Mouse (Mus musculus): ENCODE measurements around the gene Elmo1. TPM values are rescaled to one million over a fixed set of nuclear protein-coding genes. Genes with fewer than 3 reads are reported as not detected.

Gene Elmo1
- polyA plus RNA-seq, 1 experiment: 0.68 TPM

DNA sequence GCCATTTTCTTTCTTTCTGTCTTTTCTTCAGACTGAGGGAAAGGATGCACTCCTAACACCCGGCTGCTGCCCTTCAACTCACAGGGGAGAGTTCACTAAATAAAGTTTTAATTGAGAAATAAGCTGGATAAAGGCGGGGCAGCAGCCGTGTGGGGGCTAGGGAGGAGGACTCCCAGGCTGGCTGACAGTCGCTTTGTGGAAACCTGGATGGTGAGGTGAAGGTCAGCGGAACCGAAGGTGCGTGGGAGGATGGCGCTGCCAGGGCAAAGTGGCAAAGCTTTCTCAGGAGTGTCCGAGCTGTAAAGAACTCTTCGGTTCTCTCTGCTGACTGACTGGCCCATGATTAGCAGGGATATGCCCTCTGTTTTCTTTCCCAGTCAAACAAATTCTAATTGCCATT lies 40.2 kb upstream of the Elmo1 start:
- no peak for TF ChIP-seq GATA1 (IDR thresholded peaks at IDR 0.05; ENCODE audit: borderline replicate concordance, low read length)
- no peak for TF ChIP-seq FLI1 (IDR thresholded peaks at IDR 0.05; ENCODE audit: low read length)
- Histone ChIP-seq H3K27me3 (replicated peaks) (peaks cover 9% of the 10 kb centered on the region), H3K36me3 (replicated peaks; ENCODE audit: low read length) (no peaks in the 10 kb centered on the region), H3K4me1 (peaks cover 4% of the 10 kb centered on the region; the same call in 1 of the 2 replicates), H3K9me3 (no peaks in the 10 kb centered on the region), H3K4me3 (replicated peaks) (no peak overlapping the region)

DNA sequence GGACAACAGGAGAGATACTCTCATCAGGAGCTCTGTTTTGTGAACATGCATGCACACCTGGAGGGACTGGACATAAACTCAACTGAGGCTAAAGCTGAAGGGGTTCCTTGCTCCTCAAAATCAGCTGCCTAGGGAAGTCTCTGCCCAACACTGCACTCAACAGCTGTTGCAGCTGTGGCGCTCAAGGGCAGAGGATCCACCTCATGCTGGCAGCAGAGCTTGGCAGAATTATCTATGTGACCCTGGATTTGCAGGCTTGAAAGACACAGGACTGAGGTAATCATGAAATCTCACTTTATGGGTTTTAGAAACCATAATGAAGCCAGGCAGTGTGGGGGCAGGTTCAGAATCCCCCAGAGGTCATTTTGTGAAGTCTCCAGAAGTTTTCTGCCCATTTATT lies 32.5 kb upstream of the Elmo1 start:
- Histone ChIP-seq H3K9me3 (no peaks in the 10 kb centered on the region), H3K4me1 (no peaks in the 10 kb centered on the region), H3K4me3 (replicated peaks) (no peak overlapping the region), H3K36me3 (replicated peaks; ENCODE audit: low read length) (no peaks in the 10 kb centered on the region), H3K27me3 (replicated peaks) (peaks cover 12% of the 10 kb centered on the region)
- TF ChIP-seq FLI1 (IDR thresholded peaks at IDR 0.05; ENCODE audit: low read length) (no peak), GATA1 (IDR thresholded peaks at IDR 0.05; ENCODE audit: borderline replicate concordance, low read length) (no peak)

DNA sequence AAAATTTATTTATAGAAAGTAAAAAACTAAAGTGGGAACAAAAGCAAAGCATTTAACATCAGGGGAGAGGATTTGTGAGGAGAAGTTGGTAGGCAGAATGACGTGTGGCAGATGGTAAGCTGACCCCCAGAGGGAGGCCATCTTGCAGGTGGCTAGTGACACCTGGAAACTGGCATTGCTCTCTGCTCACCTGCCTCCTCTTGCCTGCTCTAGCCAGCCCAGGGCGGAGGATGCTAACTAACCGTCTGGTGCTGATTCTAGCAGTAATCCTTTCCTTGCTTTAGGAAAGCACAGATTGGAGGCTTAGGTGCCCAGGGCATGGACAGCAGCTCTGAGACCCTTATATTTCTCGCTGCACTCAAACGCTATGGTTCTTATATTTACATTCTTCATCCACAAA lies 29.4 kb upstream of the Elmo1 start:
- H3K4me3 ChIP-seq (replicated peaks): no peak overlapping the region
- no peak for TF ChIP-seq FLI1 (IDR thresholded peaks at IDR 0.05; ENCODE audit: low read length)
- no peak for TF ChIP-seq GATA1 (IDR thresholded peaks at IDR 0.05; ENCODE audit: borderline replicate concordance, low read length)
- no peaks in the 10 kb centered on the region for H3K36me3 ChIP-seq (replicated peaks; ENCODE audit: low read length)
- no peaks in the 10 kb centered on the region for H3K9me3 ChIP-seq
- peaks cover 9% of the 10 kb centered on the region for H3K27me3 ChIP-seq (replicated peaks)
- H3K4me1 ChIP-seq: no peaks in the 10 kb centered on the region

DNA sequence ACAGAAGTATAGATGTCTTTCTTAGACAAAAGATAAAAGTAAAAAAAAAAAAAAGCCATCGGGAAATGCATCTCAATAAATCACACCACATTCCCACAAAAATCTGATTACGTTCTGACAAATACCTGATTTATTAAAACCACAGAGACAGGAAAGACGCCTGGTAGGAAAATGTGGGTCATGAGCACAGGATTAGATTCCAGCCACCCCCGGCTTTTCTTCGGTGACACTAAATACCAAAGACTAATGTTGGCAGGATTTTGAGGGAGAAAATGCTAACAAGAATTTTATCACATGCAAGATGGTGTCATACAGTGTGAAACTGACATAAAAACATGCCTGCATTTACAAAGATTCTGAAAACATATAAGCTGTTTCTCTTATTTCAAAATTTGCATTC lies 27.1 kb upstream of the Elmo1 start:
- H3K4me1 ChIP-seq: no peaks in the 10 kb centered on the region

DNA sequence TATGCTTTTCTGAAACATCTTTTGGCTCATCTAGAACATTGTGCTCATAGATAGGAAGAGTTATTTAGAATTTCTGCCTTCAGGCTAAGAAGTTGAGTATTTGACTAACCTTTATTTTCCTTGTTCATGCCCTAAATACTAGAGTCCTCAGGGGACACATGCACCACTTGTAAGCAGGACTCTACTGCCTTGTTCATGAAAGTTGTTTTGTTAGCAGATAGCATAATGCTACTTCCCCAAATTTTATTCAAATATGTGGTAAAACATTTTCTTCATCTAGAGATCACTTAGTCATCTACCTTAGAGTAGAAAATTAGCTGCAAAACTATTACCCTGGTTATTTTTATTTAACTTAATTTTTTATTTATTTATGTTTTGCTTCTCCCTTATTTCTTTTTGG lies 18.4 kb upstream of the Elmo1 start:
- H3K27me3 ChIP-seq (replicated peaks): no peaks in the 10 kb centered on the region
- H3K36me3 ChIP-seq (replicated peaks; ENCODE audit: low read length): no peaks in the 10 kb centered on the region
- TF ChIP-seq GATA1 (IDR thresholded peaks at IDR 0.05; ENCODE audit: borderline replicate concordance, low read length) (no peak), FLI1 (IDR thresholded peaks at IDR 0.05; ENCODE audit: low read length) (no peak)
- no peaks in the 10 kb centered on the region for H3K9me3 ChIP-seq
- no peak overlapping the region for H3K4me3 ChIP-seq (replicated peaks)
- H3K4me1 ChIP-seq: no peaks in the 10 kb centered on the region

More for the DNA sequence above, 27.1 kb upstream of the Elmo1 start:
- TF ChIP-seq GATA1 (IDR thresholded peaks at IDR 0.05; ENCODE audit: borderline replicate concordance, low read length) (no peak), FLI1 (IDR thresholded peaks at IDR 0.05; ENCODE audit: low read length) (no peak)
- H3K36me3 ChIP-seq (replicated peaks; ENCODE audit: low read length): no peaks in the 10 kb centered on the region
- H3K9me3 ChIP-seq: no peaks in the 10 kb centered on the region
- H3K27me3 ChIP-seq (replicated peaks): peaks cover 7% of the 10 kb centered on the region
- H3K4me3 ChIP-seq (replicated peaks): no peak overlapping the region

DNA sequence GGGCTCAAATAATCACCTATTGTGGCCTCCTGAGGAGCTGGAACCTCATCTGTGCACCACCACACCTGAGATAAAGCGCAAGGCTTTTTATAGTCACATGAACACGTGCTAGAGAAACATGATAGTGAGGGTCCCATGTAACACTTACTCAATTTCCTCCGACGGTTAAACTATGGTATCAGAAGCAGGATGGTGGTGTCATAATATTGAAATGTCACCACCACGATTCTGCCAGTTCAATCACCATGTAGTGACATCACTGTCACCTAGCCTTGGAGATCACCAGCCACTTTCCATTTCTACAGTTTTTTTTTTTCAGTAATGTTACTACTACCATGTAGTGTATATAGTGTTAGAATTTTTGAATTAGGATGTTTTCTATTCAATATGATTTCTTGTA lies 17.4 kb upstream of the Elmo1 start:
- Histone ChIP-seq H3K4me1 (no peaks in the 10 kb centered on the region), H3K27me3 (replicated peaks) (no peaks in the 10 kb centered on the region), H3K36me3 (replicated peaks; ENCODE audit: low read length) (no peaks in the 10 kb centered on the region), H3K9me3 (no peaks in the 10 kb centered on the region), H3K4me3 (replicated peaks) (no peak overlapping the region)
- TF ChIP-seq FLI1 (IDR thresholded peaks at IDR 0.05; ENCODE audit: low read length) (no peak), GATA1 (IDR thresholded peaks at IDR 0.05; ENCODE audit: borderline replicate concordance, low read length) (no peak)

DNA sequence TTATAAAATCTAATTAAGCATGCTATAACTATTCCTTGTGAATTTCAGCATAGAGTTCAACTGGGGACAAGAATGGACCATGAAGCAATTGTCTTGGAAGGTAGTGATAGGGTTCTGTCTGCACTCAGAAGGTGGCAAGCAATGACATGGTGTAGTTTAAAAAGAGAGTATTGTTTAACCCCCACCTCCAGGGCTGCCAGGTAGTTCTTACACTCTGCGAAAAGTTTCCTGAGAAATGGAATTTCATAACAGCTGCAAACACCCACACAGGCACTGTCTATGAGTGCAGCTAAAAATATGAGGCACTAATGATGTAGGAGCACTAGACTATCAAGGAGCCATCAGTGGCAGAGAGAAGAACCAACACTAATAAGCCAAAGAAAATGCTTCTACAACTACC lies 13.9 kb upstream of the Elmo1 start:
- H3K4me3 ChIP-seq (replicated peaks): no peak overlapping the region
- H3K9me3 ChIP-seq: peaks cover 5% of the 10 kb centered on the region; the same call in 1 of the 2 replicates
- peaks cover 8% of the 10 kb centered on the region for H3K27me3 ChIP-seq (replicated peaks)
- TF ChIP-seq GATA1 (IDR thresholded peaks at IDR 0.05; ENCODE audit: borderline replicate concordance, low read length) (no peak), FLI1 (IDR thresholded peaks at IDR 0.05; ENCODE audit: low read length) (no peak)
- H3K36me3 ChIP-seq (replicated peaks; ENCODE audit: low read length): no peaks in the 10 kb centered on the region
- no peaks in the 10 kb centered on the region for H3K4me1 ChIP-seq

DNA sequence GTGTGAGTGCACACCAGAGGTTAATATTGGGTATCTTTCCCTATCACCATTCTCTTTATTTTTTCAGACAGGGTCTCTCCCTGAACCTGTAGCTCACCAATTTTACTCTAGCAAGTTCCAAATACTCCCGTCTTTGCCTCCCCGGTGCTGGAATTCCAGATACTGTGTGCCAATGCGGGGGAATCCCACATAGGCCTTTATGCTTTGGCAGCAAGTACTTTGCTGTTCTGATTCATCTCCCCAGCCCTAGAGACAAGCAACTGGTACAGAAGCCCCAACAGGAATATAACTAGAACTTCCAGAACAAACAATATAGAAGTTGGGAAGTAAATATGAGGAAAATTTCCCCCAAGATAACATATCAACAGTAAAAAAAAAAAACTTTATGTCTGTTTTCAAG lies 13.2 kb upstream of the Elmo1 start:
- TF ChIP-seq FLI1 (IDR thresholded peaks at IDR 0.05; ENCODE audit: low read length): no peak
- TF ChIP-seq GATA1 (IDR thresholded peaks at IDR 0.05; ENCODE audit: borderline replicate concordance, low read length): no peak
- H3K27me3 ChIP-seq (replicated peaks): peaks cover 8% of the 10 kb centered on the region

DNA sequence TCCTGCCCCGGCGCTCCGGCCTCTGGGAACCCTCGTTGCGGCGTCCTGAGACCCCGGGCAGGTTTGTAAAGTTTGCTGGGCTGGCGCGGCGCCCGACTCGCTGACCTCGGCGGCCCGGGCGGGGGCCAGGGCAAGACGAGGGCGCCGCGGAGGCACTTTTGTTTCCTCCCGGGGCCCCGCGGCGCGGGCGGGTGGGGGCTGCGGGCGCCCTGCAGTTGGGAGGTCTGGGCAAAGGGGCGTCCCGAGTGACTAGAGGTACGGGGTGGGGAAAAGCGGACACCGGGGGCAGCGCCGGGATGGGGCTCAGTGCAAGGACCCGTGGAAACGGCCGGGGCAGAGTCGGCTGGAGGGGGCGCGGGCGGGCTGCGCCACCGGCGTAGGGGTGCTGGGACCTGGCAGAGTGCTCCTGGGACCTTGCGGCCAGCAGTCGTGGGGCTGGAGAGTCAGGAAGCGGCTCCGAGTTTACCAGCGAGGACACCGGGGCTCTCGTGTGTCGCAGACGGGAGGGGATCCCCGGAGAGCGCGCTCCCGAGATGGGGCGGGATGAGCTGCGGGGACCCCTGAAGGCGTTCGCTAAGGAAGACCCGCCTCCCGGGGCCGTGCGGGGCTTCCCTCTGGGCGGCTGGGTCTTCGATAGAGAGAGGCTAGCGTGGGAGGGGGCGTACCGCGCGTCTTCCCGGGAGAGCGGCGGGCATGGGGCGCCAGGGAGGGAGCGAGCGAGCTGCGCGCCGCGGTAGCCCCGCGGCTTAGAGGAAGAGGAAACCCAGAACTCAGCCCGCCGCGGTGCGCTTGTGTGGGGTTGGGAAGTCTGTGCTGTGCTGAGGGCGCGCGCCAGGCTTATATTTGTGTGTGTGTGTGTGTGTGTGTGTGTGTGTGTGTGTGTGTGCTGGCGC lies 561 bp downstream of the Elmo1 start:
- H3K4me1 ChIP-seq: peaks cover 42% of the 10 kb centered on the region
- H3K27me3 ChIP-seq (replicated peaks): peaks cover 60% of the 10 kb centered on the region
- peak overlapping the region; percentile 94 for H3K4me3 ChIP-seq (replicated peaks)
- no peak for TF ChIP-seq GATA1 (IDR thresholded peaks at IDR 0.05; ENCODE audit: borderline replicate concordance, low read length)
- no peak for TF ChIP-seq FLI1 (IDR thresholded peaks at IDR 0.05; ENCODE audit: low read length)
- peaks cover 10% of the 10 kb centered on the region for H3K9me3 ChIP-seq
- no peaks in the 10 kb centered on the region for H3K36me3 ChIP-seq (replicated peaks; ENCODE audit: low read length)

More for the DNA sequence above, 13.2 kb upstream of the Elmo1 start:
- no peak overlapping the region for H3K4me3 ChIP-seq (replicated peaks)
- no peaks in the 10 kb centered on the region for H3K4me1 ChIP-seq
- peaks cover 5% of the 10 kb centered on the region; the same call in 1 of the 2 replicates for H3K9me3 ChIP-seq
- H3K36me3 ChIP-seq (replicated peaks; ENCODE audit: low read length): no peaks in the 10 kb centered on the region

DNA sequence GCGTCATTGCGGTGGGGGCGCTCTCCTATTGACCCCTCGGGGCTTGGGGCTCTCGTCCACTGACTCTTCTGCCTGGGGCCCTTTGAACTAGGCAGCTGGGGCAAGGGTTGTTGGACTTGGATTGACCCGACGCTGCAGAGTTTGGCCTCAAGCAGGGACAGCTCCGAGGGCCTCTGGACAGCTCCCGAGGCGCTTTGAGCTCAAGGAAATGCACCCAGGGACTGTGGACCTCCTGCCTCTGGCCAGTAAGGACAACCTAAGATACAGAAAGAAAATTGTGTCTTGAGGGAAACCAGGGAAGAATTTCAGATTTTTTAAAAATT lies 1.2 kb downstream of the Elmo1 start:
- TF ChIP-seq GATA1 (IDR thresholded peaks at IDR 0.05; ENCODE audit: borderline replicate concordance, low read length) (no peak), FLI1 (IDR thresholded peaks at IDR 0.05; ENCODE audit: low read length) (no peak)
- Histone ChIP-seq H3K4me3 (replicated peaks) (peak overlapping the region; percentile 94), H3K4me1 (peaks cover 42% of the 10 kb centered on the region), H3K9me3 (peaks cover 10% of the 10 kb centered on the region), H3K36me3 (replicated peaks; ENCODE audit: low read length) (no peaks in the 10 kb centered on the region), H3K27me3 (replicated peaks) (peaks cover 60% of the 10 kb centered on the region)

All from megakaryocyte, embryonic 14.5 days (primary cell).